Mouse (Mus musculus): ENCODE data around the gene Itpk1. TPM values are rescaled to one million over a fixed set of nuclear protein-coding genes. Genes with fewer than 3 reads are reported as not detected.

The Itpk1 gene
- polyA plus RNA-seq, 1 experiment from 2014 or later, result 20.5 TPM

DNA sequence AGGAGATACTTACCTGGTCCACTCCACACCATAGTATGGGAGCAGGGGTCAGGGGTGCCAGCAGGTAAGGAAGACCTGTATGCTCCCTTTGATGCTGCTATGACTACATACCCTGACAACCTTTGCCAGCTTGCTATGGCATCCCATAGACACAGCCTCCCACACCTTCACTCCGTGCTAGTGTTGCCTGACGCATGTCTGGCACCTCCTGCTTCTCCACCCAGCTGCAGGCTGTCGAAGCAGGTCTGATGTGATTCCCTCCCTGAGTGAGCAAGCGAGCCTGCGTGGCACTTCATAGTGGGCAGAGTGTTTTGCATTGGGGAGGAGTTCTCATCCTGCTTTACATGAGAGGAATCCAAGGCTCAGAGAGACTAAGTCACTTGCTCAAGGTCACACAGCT is 147.4 kb downstream of the Itpk1 start:
- Histone ChIP-seq H3K4me1 (replicated peaks) (peaks cover 22% of the 10 kb centered on the region), H3K27ac (no peak overlapping the region), H3K27me3 (ENCODE audit: insufficient read depth, poor library complexity, severe bottlenecking) (peaks cover 21% of the 10 kb centered on the region), H3K9me3 (no peaks in the 10 kb centered on the region), H3K4me3 (no peak overlapping the region), H3K36me3 (no peaks in the 10 kb centered on the region)
- WGBS, result 89% methylated on average over 5 of the region's 5 CpGs
- DNase-seq (ENCODE audit: low spot score), result no peak

DNA sequence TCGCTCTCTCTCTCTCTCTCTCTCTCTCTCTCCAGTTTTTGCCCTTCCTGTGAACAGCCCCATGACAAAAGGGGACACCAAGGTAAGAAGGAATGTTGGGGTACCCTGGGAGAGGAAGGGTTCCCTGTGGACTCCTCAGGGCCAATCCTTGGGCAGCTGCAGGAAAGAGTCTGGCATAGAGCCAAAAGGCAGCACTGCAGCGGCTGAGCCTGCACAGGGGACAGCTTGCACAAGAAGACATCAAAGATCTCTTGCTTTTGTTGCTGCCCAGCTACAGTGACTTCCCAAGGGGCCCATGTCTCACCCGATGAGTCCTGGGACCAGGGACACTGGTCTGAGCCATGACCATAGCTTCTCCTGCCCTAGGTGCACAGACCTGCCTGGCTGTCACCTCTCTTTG is 148.9 kb downstream of the Itpk1 start:
- DNase-seq (ENCODE audit: low spot score), result no peak
- peak overlapping the region; percentile 61 for H3K4me3 ChIP-seq
- no peaks in the 10 kb centered on the region for H3K9me3 ChIP-seq
- H3K36me3 ChIP-seq, result no peaks in the 10 kb centered on the region
- peaks cover 26% of the 10 kb centered on the region for H3K4me1 ChIP-seq (replicated peaks)
- WGBS, result 91% methylated on average over 3 of the region's 3 CpGs
- peaks cover 27% of the 10 kb centered on the region for H3K27me3 ChIP-seq (ENCODE audit: insufficient read depth, poor library complexity, severe bottlenecking)
- H3K27ac ChIP-seq, result no peak overlapping the region

- peak within 1 kb of the TSS; percentile 62; the same call in 1 of the 2 replicates for H3K27ac ChIP-seq
- H3K9me3 ChIP-seq, result no peaks in the 10 kb centered on the region
- peak; percentile 87 for DNase-seq (ENCODE audit: low spot score)
- WGBS, result 4% methylated on average over 48 of the region's 48 CpGs
- H3K36me3 ChIP-seq, result no peaks in the 10 kb centered on the region
- peaks cover 27% of the 10 kb centered on the region for H3K27me3 ChIP-seq (ENCODE audit: insufficient read depth, poor library complexity, severe bottlenecking)
- peak within 1 kb of the TSS; percentile 61 for H3K4me3 ChIP-seq
- H3K4me1 ChIP-seq (replicated peaks), result peaks cover 26% of the 10 kb centered on the region
Measured at GRCm38 (mm10) chr12:102554721-102555516, 149.8 kb downstream of the Itpk1 start, which contains the start of gene Chga. Gene Chga, plus strand, starts transcription at chr12:102554969.

GRCm38 (mm10) chr12:102553705-102554275 is 150.9 kb downstream of the Itpk1 start:
- WGBS, result 78% methylated on average over 14 of the region's 14 CpGs
- H3K4me1 ChIP-seq (replicated peaks), result peaks cover 26% of the 10 kb centered on the region
- H3K9me3 ChIP-seq, result no peaks in the 10 kb centered on the region
- H3K36me3 ChIP-seq, result no peaks in the 10 kb centered on the region
- no peak overlapping the region for H3K27ac ChIP-seq
- H3K4me3 ChIP-seq, result peak overlapping the region; percentile 61; the same call in 1 of the 2 replicates
- no peak for DNase-seq (ENCODE audit: low spot score)
- H3K27me3 ChIP-seq (ENCODE audit: insufficient read depth, poor library complexity, severe bottlenecking), result peaks cover 27% of the 10 kb centered on the region

DNA sequence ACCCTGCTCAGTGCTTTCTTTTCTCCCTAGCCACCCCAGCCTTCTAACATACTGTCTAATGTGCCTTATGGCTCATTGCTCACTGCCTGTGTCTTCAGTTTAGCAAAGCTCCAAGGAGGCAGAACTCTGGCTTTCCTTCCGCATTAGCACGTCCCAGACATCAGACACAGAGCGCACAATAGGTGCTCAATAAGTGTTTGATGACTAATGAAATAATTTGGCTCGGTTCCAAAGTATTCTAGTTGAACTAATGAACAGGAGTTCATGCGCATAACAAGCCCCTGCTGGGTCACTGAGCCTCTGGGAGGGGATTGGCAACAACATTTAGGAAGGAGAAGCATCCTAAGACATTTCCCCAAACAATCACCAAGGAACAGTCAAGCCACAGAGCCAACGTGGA is 152.7 kb downstream of the Itpk1 start:
- H3K27me3 ChIP-seq (ENCODE audit: insufficient read depth, poor library complexity, severe bottlenecking), result peaks cover 25% of the 10 kb centered on the region
- WGBS, result 71% methylated on average over 6 of the region's 6 CpGs
- no peak for DNase-seq (ENCODE audit: low spot score)
- H3K36me3 ChIP-seq, result no peaks in the 10 kb centered on the region
- H3K4me1 ChIP-seq (replicated peaks), result peaks cover 26% of the 10 kb centered on the region
- H3K27ac ChIP-seq, result no peak overlapping the region
- H3K9me3 ChIP-seq, result no peaks in the 10 kb centered on the region
- H3K4me3 ChIP-seq, result no peak overlapping the region

- 80% methylated on average over 3 of the region's 3 CpGs for whole genome bisulfite sequencing
- no peak overlapping the region for H3K27ac ChIP-seq
- DNase-seq (ENCODE audit: low spot score), result no peak
- peaks cover 26% of the 10 kb centered on the region for H3K4me1 ChIP-seq (replicated peaks)
- H3K36me3 ChIP-seq, result no peaks in the 10 kb centered on the region
- H3K9me3 ChIP-seq, result no peaks in the 10 kb centered on the region
- H3K27me3 ChIP-seq (ENCODE audit: insufficient read depth, poor library complexity, severe bottlenecking), result peaks cover 25% of the 10 kb centered on the region
- no peak overlapping the region for H3K4me3 ChIP-seq
Measured at GRCm38 (mm10) chr12:102551186-102551585, 153.5 kb downstream of the Itpk1 start.

DNA sequence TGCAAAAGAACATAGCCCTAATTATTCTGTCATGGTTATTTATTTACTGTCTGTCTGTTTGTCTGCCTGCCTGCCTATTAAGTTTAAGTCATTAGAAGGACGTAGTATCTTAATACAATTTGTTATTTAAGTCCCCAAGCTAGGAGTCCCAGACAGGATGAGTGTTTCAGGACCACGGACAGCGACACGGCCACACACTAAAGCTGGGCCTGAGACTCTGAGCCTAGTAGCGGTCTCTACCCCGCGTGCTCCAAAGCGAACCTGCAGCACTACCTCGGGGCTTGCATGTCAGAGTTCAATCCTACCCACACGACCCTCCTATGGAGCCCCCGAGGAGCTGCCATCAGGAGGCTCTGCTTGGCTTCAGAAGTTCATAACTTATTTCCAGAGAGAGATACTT is 154.2 kb downstream of the Itpk1 start:
- Histone ChIP-seq H3K36me3 (no peaks in the 10 kb centered on the region), H3K9me3 (no peaks in the 10 kb centered on the region), H3K4me3 (no peak overlapping the region), H3K4me1 (replicated peaks) (peaks cover 20% of the 10 kb centered on the region), H3K27ac (no peak overlapping the region), H3K27me3 (ENCODE audit: insufficient read depth, poor library complexity, severe bottlenecking) (peaks cover 25% of the 10 kb centered on the region)
- DNase-seq (ENCODE audit: low spot score), result peak; percentile 76
- 4% methylated on average over 11 of the region's 11 CpGs for WGBS

DNA sequence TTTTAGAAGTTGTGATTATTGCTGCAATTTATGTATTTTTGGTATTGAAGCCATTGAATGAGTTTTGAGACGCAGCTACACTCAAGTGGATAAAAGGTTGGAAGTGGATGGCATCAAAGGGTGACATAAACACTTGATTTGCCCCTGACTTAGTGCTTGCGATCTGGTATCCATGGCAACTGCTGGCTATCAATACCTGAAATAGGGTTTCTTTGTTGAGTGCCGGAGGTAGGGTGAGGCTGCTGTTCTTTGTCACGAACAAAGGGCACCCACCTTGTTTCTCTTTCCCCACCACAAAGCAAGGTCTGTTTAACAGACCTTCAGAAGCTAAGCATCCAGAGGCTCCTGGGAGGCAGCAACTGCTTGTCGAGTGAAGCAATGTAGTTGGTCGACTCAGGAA is 159.6 kb downstream of the Itpk1 start:
- Histone ChIP-seq H3K36me3 (no peaks in the 10 kb centered on the region), H3K9me3 (no peaks in the 10 kb centered on the region), H3K4me3 (no peak overlapping the region), H3K27ac (no peak overlapping the region), H3K27me3 (ENCODE audit: insufficient read depth, poor library complexity, severe bottlenecking) (no peaks in the 10 kb centered on the region), H3K4me1 (replicated peaks) (no peaks in the 10 kb centered on the region)
- DNase-seq (ENCODE audit: low spot score), result no peak
- 68% methylated on average over 6 of the region's 6 CpGs for WGBS

DNA sequence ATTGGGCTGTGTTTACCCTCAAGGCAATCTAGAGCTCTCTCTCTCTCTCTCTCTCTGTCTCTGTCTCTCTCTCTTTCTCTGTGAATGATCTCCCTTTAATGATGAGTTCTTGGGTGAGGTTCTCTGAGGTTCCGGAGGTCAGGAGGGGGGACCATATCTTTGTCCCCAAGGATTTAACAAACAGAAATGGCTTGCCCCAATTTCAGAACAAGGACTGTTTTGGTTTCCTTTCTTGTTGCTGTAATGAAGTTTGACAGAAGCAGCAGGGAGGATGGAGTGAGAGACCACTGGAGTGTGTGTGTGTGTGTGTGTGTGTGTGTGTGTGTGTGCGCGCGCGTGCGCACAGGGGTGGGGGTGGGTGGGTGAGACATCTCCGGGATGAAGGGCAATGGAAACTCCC is 163.6 kb downstream of the Itpk1 start:
- DNase-seq (ENCODE audit: low spot score), result no peak
- no peak overlapping the region for H3K4me3 ChIP-seq
- 96% methylated on average over 7 of the region's 7 CpGs for WGBS
- H3K36me3 ChIP-seq, result no peaks in the 10 kb centered on the region
- H3K9me3 ChIP-seq, result no peaks in the 10 kb centered on the region
- no peaks in the 10 kb centered on the region for H3K27me3 ChIP-seq (ENCODE audit: insufficient read depth, poor library complexity, severe bottlenecking)
- H3K27ac ChIP-seq, result no peak overlapping the region
- no peaks in the 10 kb centered on the region for H3K4me1 ChIP-seq (replicated peaks)

GRCm38 (mm10) chr12:102540278-102540677 is 164.5 kb downstream of the Itpk1 start:
- no peaks in the 10 kb centered on the region for H3K4me1 ChIP-seq (replicated peaks)
- H3K36me3 ChIP-seq, result no peaks in the 10 kb centered on the region
- no peak overlapping the region for H3K4me3 ChIP-seq
- H3K9me3 ChIP-seq, result no peaks in the 10 kb centered on the region
- 79% methylated on average over 8 of the region's 8 CpGs for WGBS
- no peak for DNase-seq (ENCODE audit: low spot score)
- no peaks in the 10 kb centered on the region for H3K27me3 ChIP-seq (ENCODE audit: insufficient read depth, poor library complexity, severe bottlenecking)
- no peak overlapping the region for H3K27ac ChIP-seq

DNA sequence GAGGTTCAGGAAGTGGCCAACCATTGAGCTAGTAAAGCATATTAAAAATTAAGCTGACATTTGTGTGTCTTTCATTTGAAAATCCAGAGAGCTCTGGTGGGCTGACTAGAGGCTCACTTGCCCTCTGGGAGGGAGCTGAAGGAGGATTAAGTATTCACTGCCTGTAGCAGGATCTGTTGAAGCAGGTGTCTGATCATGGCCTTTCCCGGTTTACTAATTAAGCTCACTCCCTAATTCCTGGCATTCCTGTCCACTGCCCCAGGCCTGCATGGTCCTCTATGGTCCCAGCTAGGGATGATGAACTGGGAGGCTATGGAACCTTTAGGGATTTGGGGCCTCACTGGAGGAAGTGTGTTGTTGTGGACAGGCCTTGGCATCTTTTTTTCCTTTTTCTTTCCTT is 168.9 kb downstream of the Itpk1 start:
- Histone ChIP-seq H3K27me3 (ENCODE audit: insufficient read depth, poor library complexity, severe bottlenecking) (no peaks in the 10 kb centered on the region), H3K36me3 (no peaks in the 10 kb centered on the region), H3K27ac (no peak overlapping the region), H3K4me3 (no peak overlapping the region), H3K9me3 (no peaks in the 10 kb centered on the region), H3K4me1 (replicated peaks) (no peaks in the 10 kb centered on the region)
- DNase-seq (ENCODE audit: low spot score), result no peak
- 74% methylated on average over 1 of the region's 1 CpGs for WGBS

DNA sequence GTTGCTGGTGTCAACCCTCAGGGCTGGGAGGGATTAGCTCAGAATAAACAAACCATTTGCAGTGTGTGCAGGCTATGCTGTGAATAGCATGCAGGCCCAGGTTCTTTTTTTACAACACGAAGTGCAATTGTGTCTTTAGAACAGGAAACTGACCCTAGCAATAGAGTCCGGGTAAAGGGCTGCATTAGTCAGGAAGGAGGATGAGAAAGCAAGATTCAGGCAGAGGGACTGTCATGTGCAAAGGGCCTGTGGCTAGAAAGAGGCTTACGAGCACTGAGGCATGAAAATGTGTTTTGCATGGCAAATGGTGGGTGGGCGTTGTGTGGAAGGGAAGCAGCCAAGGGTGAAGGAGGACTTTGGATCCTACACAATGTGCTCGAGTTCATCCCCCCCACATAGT is 176.7 kb downstream of the Itpk1 start:
- 75% methylated on average over 5 of the region's 5 CpGs for WGBS
- H3K4me1 ChIP-seq (replicated peaks), result no peaks in the 10 kb centered on the region
- H3K27ac ChIP-seq, result no peak overlapping the region
- DNase-seq (ENCODE audit: low spot score), result no peak
- H3K27me3 ChIP-seq (ENCODE audit: insufficient read depth, poor library complexity, severe bottlenecking), result no peaks in the 10 kb centered on the region; the same call in 1 of the 2 replicates
- H3K9me3 ChIP-seq, result no peaks in the 10 kb centered on the region
- H3K4me3 ChIP-seq, result no peak overlapping the region
- H3K36me3 ChIP-seq, result no peaks in the 10 kb centered on the region

DNA sequence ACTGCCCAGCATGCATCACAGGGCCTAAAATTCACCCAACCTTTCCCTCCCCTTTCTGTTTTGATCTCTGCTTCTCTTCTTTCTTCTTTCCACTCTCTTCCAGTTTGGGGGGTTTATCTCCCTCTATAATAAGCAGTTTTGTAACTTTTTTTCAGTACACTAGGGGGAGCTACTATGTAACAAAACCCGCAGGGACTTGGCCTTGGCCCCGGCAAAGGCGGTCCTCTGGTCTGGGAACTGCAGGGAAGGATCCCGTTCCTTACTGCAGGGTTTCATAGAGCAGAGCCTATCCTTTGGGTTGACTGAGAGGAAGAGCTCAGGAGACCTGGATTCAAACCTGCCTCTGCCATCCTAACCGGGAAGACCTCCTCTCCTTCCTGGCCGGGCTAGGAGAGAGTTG is 180.0 kb downstream of the Itpk1 start:
- H3K36me3 ChIP-seq, result no peaks in the 10 kb centered on the region
- peak; percentile 33 for DNase-seq (ENCODE audit: low spot score)
- no peak overlapping the region for H3K27ac ChIP-seq
- H3K27me3 ChIP-seq (ENCODE audit: insufficient read depth, poor library complexity, severe bottlenecking), result no peaks in the 10 kb centered on the region; the same call in 1 of the 2 replicates
- H3K4me1 ChIP-seq (replicated peaks), result 0 out of 2 replicates have a peak, but pooled peaks cover 6% of the 10 kb centered on the region
- WGBS, result 26% methylated on average over 6 of the region's 6 CpGs
- no peaks in the 10 kb centered on the region for H3K9me3 ChIP-seq
- H3K4me3 ChIP-seq, result no peak overlapping the region

Data from hindbrain, embryonic 10.5 days (tissue).